Mouse (Mus musculus) heart, embryonic 15.5 days (tissue): ENCODE measurements around the gene Pecam1. TPM values are rescaled to one million over a fixed set of nuclear protein-coding genes. Genes with fewer than 3 reads are reported as not detected.

ENCODE experiments used
- ATAC-seq: fragments of 200-750 bp; cut with Nextera tagmentation; replicated peaks from 2 replicates; pipeline ENCODE4 v1.8.0; 2017; ENCODE audit warnings: low read depth, moderate TSS enrichment; ENCODE audit not compliant: insufficient number of reproducible peaks, insufficient read depth, low FRiP score
- H3K27ac ChIP-seq: fragments of 300-500 bp; sonication (generic); 2 replicates; pipeline ENCODE4 v1.5.1; 2015; ENCODE audit warnings: mild to moderate bottlenecking, inconsistent platforms
- H3K27me3 ChIP-seq: fragments of 300-500 bp; sonication (generic); 2 replicates; pipeline ENCODE4 v1.6.1; 2015; ENCODE audit warnings: inconsistent platforms
- H3K36me3 ChIP-seq: fragments of 300-500 bp; sonication (generic); 2 replicates; pipeline ENCODE4 v1.6.1; 2015; ENCODE audit warnings: mild to moderate bottlenecking, inconsistent platforms
- H3K4me1 ChIP-seq: fragments of 300-500 bp; sonication (generic); replicated peaks from 2 replicates; pipeline ENCODE4 v1.6.1; 2015; ENCODE audit warnings: inconsistent platforms
- H3K4me2 ChIP-seq: fragments of 300-500 bp; sonication (generic); 2 replicates; pipeline ENCODE4 v1.6.1; 2015; ENCODE audit warnings: inconsistent platforms, mild to moderate bottlenecking, moderate library complexity
- H3K4me3 ChIP-seq: fragments of 300-500 bp; sonication (generic); 2 replicates; pipeline ENCODE4 v1.5.1; 2015; ENCODE audit warnings: mild to moderate bottlenecking, inconsistent platforms
- H3K9ac ChIP-seq: fragments of 300-500 bp; sonication (generic); 2 replicates; pipeline ENCODE4 v1.6.1; 2015; ENCODE audit warnings: mild to moderate bottlenecking, inconsistent platforms
- H3K9me3 ChIP-seq: fragments of 300-500 bp; sonication (generic); replicated peaks from 2 replicates; pipeline ENCODE4 v1.6.1; 2016; ENCODE audit warnings: inconsistent platforms
- WGBS: fragments of 180-500 bp; shearing (Covaris S2); methylation state at CpG from one replicate; pipeline ENCODE4 v1.1.7; 2015; ENCODE audit warnings: mixed read lengths; 5-methylcytosine and 5-hydroxymethylcytosine counted together
- polyA plus RNA-seq: library from polyadenylated mRNA; unstranded; fragments of >200 nt; fragmentation: Nextera tagmentation; extraction: Ambion mirVana; gene quantifications from 2 replicates; pipeline ENCODE4 v1.2.1, GENCODE M21; 2015

Pecam1 gene
- polyA plus RNA-seq = 69.2 and 78.7 TPM in 2 replicates

- no peak within 1 kb of the TSS for H3K9ac ChIP-seq
- no peaks in the 10 kb centered on the region for H3K27me3 ChIP-seq
- H3K4me2 ChIP-seq = 0 out of 2 replicates have a peak within 1 kb of the TSS, but pooled peaks have one; percentile 15
- peak within 1 kb of the TSS; percentile 48; the same call in 1 of the 2 replicates for H3K27ac ChIP-seq
- H3K4me1 ChIP-seq = no peaks in the 10 kb centered on the region
- 0 out of 2 replicates have a peak within 1 kb of the TSS, but pooled peaks have one; percentile 9 for H3K4me3 ChIP-seq
- 70% methylated on average over 13 of the region's 13 CpGs for WGBS
- H3K9me3 ChIP-seq = no peaks in the 10 kb centered on the region
- no peaks in the 10 kb centered on the region for H3K36me3 ChIP-seq
- no peak for ATAC-seq
Observed at GRCm38 (mm10) chr11:106750121-106750751, at the start of gene Pecam1. Gene Pecam1, minus strand, starts transcription at chr11:106750628.

DNA sequence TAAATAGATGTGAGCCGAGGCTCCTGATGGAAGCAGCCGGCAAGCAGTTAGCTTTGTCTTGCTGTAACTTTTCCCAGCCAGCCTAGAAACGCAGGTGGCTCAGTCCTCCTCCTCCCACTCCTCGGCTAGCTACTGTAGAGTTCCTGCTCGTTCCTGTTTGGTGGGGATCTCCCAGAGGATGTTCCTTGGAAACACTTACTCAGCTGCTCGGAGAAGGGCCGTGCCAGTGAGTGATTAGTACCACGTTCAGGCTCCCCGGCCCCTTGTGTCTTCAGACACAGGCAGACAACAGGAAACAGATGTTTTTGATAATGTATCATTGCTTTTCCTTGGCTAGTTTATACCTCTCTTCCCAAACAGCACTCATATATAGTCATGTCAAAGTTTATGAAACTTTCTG is 45.3 kb upstream of the Pecam1 start:
- H3K36me3 ChIP-seq = peaks cover 73% of the 10 kb centered on the region
- H3K4me2 ChIP-seq = no peak overlapping the region
- WGBS = 50% methylated on average over 9 of the region's 9 CpGs
- no peaks in the 10 kb centered on the region for H3K4me1 ChIP-seq
- H3K27ac ChIP-seq = no peak overlapping the region; the same call in 1 of the 2 replicates
- no peak overlapping the region for H3K4me3 ChIP-seq
- H3K9ac ChIP-seq = no peak overlapping the region
- no peak for ATAC-seq
- no peaks in the 10 kb centered on the region for H3K27me3 ChIP-seq
- no peaks in the 10 kb centered on the region for H3K9me3 ChIP-seq

GRCm38 (mm10) chr11:106793846-106794245 is 43.4 kb upstream of the Pecam1 start:
- WGBS = 76% methylated on average over 4 of the region's 4 CpGs
- Histone ChIP-seq H3K36me3 (peaks cover 55% of the 10 kb centered on the region), H3K9ac (no peak overlapping the region), H3K4me3 (no peak overlapping the region), H3K27me3 (no peaks in the 10 kb centered on the region), H3K27ac (no peak overlapping the region), H3K4me1 (peaks cover 6% of the 10 kb centered on the region), H3K4me2 (no peak overlapping the region), H3K9me3 (no peaks in the 10 kb centered on the region)
- ATAC-seq = no peak

DNA sequence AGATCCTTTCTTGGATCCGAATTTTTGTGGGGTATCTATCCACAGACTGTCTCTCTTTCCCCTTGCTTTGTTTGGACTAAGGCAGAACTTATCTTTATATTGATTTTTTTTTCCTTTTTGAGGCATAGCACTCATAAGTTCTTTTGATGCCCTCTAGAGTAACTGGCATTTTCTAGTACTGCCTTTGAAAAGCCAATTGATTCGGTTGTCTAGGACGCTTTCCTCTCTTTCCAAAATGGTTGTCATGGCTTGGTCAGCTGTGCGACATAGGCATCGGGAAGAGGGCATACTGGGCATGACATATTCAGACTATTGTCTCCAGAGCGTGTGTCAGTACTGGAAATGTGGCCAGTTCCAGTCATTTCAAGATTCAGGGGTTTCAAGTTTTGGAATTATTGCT is 39.2 kb upstream of the Pecam1 start:
- peak overlapping the region; percentile 73 for H3K4me2 ChIP-seq
- ATAC-seq = no peak
- peak overlapping the region; percentile 100 for H3K27ac ChIP-seq
- no peaks in the 10 kb centered on the region for H3K27me3 ChIP-seq
- WGBS = under 1% methylated on average over 6 of the region's 6 CpGs
- peaks cover 36% of the 10 kb centered on the region for H3K36me3 ChIP-seq
- peaks cover 21% of the 10 kb centered on the region for H3K4me1 ChIP-seq
- H3K4me3 ChIP-seq = peak overlapping the region; percentile 87
- peak overlapping the region; percentile 99 for H3K9ac ChIP-seq
- H3K9me3 ChIP-seq = no peaks in the 10 kb centered on the region

GRCm38 (mm10) chr11:106788775-106789459 is 38.5 kb upstream of the Pecam1 start, which contains the start of the genes Ddx5 and Cep95:
Gene Ddx5, minus strand, starts transcription at chr11:106789185.
Gene Cep95, plus strand, starts transcription at chr11:106789252.
- peak within 1 kb of the TSS; percentile 100 for H3K27ac ChIP-seq
- peaks cover 38% of the 10 kb centered on the region for H3K36me3 ChIP-seq
- WGBS = under 1% methylated on average over 58 of the region's 58 CpGs
- peak within 1 kb of the TSS; percentile 73 for H3K4me2 ChIP-seq
- peaks cover 21% of the 10 kb centered on the region for H3K4me1 ChIP-seq
- peak; percentile 91 for ATAC-seq
- H3K9ac ChIP-seq = peak within 1 kb of the TSS; percentile 99
- no peaks in the 10 kb centered on the region for H3K27me3 ChIP-seq
- no peaks in the 10 kb centered on the region for H3K9me3 ChIP-seq
- peak within 1 kb of the TSS; percentile 87 for H3K4me3 ChIP-seq

- under 1% methylated on average over 66 of the region's 79 CpGs for whole genome bisulfite sequencing
- Histone ChIP-seq H3K36me3 (peaks cover 41% of the 10 kb centered on the region), H3K27me3 (no peaks in the 10 kb centered on the region), H3K9me3 (no peaks in the 10 kb centered on the region), H3K27ac (peak overlapping the region; percentile 100), H3K4me3 (peak overlapping the region; percentile 87), H3K4me2 (peak overlapping the region; percentile 73), H3K9ac (peak overlapping the region; percentile 99), H3K4me1 (peaks cover 21% of the 10 kb centered on the region)
- ATAC-seq = peak; percentile 81
Observed at GRCm38 (mm10) chr11:106788026-106788774, 37.8 kb upstream of the Pecam1 start.

GRCm38 (mm10) chr11:106787131-106788025 is 37.0 kb upstream of the Pecam1 start:
- Histone ChIP-seq H3K4me3 (peak overlapping the region; percentile 87), H3K27me3 (no peaks in the 10 kb centered on the region), H3K9me3 (no peaks in the 10 kb centered on the region), H3K9ac (peak overlapping the region; percentile 99), H3K4me2 (peak overlapping the region; percentile 60), H3K27ac (peak overlapping the region; percentile 100), H3K36me3 (peaks cover 41% of the 10 kb centered on the region), H3K4me1 (peaks cover 21% of the 10 kb centered on the region)
- under 1% methylated on average over 64 of the region's 65 CpGs for WGBS
- peak; percentile 29 for ATAC-seq

DNA sequence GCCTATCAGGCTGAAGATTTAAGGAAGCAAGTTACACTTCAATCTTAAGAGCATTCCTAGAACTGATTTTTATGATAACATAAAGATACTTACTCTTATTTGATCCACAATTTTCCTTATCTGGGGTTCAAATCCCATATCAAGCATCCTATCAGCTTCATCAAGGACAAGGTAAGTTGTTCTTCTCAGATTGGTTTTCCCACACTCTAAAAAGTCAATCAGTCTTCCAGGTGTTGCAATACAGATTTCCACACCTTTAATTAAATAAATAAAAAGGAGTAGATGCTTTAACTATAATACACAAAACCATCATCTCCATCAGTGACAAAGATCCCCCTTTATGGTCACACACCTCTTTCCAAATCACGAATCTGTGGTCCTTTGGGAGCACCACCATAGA is 34.6 kb upstream of the Pecam1 start:
- Histone ChIP-seq H3K9ac (no peak overlapping the region), H3K27ac (no peak overlapping the region), H3K9me3 (no peaks in the 10 kb centered on the region), H3K27me3 (no peaks in the 10 kb centered on the region), H3K36me3 (peaks cover 58% of the 10 kb centered on the region), H3K4me1 (peaks cover 20% of the 10 kb centered on the region), H3K4me3 (no peak overlapping the region), H3K4me2 (no peak overlapping the region; the same call in 1 of the 2 replicates)
- WGBS = 68% methylated on average over 1 of the region's 1 CpGs
- no peak for ATAC-seq

GRCm38 (mm10) chr11:106784476-106784875 is 34.0 kb upstream of the Pecam1 start:
- Histone ChIP-seq H3K9ac (no peak overlapping the region), H3K27me3 (no peaks in the 10 kb centered on the region), H3K36me3 (peaks cover 59% of the 10 kb centered on the region), H3K9me3 (no peaks in the 10 kb centered on the region), H3K4me3 (no peak overlapping the region), H3K4me1 (peaks cover 22% of the 10 kb centered on the region), H3K27ac (no peak overlapping the region), H3K4me2 (no peak overlapping the region)
- ATAC-seq = no peak
- WGBS = 81% methylated on average over 2 of the region's 2 CpGs

GRCm38 (mm10) chr11:106782841-106783764 is 32.7 kb upstream of the Pecam1 start:
- H3K9ac ChIP-seq = no peak overlapping the region
- H3K4me1 ChIP-seq = peaks cover 22% of the 10 kb centered on the region
- H3K27me3 ChIP-seq = no peaks in the 10 kb centered on the region
- H3K27ac ChIP-seq = no peak overlapping the region
- WGBS = 75% methylated on average over 9 of the region's 9 CpGs
- H3K4me2 ChIP-seq = no peak overlapping the region
- no peak for ATAC-seq
- H3K9me3 ChIP-seq = no peaks in the 10 kb centered on the region
- H3K4me3 ChIP-seq = no peak overlapping the region
- peaks cover 59% of the 10 kb centered on the region for H3K36me3 ChIP-seq
